Mouse (Mus musculus) liver, embryonic 14 days (tissue): ENCODE measurements around the gene Nudt7. TPM values are rescaled to one million over a fixed set of nuclear protein-coding genes. Genes with fewer than 3 reads are reported as not detected.

Experiments used
- polyA plus RNA-seq: library from polyadenylated mRNA; depleted of rRNA; stranded (reverse); fragments of >200 nt; gene quantifications from 2 replicates; pipeline ENCODE4 v1.2.3, GENCODE M21; 2012; rRNA removed

Gene Nudt7
- polyA plus RNA-seq = 8.3 and 10.5 TPM in 2 replicates

DNA sequence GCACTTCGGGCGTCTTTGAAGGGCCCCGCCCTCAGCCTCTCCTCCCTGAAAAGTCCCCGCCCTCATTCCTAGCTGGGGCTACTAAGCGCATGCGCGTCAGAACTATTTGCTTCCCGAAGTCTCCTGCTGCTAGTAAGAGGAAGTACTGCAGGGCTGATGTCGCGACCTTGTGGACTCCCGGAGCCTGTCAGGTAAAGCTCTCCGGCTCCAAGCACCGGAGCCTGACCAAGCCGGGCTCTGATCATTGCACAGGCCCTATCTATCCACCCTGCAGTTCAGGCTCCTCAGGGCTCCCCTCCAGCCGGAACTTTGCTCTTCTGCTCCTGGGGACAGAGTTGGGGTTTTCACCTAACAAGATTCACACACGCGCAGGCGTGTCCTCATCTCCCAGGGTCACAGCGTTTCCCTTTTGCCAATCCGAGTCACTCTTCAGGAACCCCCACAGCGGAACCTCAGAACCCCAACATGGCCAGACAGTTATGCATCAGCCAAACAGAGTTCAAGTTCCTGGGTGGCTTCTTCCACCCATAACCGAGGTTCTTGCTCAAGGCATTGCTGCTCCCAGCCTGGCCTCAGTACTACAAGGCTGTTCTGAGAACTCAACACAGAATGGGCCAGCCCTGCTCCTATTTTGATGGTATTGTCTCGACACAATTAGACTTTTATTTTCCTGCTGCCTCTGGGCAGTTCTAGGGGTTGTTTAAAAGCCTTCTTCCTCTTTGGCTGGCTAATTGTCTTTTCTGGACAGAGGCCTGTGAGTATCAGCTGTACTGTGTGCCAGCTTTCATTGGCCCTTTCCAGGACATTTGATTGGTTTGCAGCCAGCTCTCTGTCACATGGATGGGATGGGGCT lies at the start of gene Nudt7:
Gene Nudt7, plus strand, starts transcription at position 48 of the 853 bp plus-strand sequence.

Other genes with a start within 250 kb of the Nudt7 start
- gene Vat1l, start 72.1 kb downstream of the Nudt7 start, polyA plus RNA-seq = 0.02 and 0.05 TPM in 2 replicates